Mouse (Mus musculus) liver, adult 2 months (tissue): ENCODE results near the gene Ddx5. TPM values are rescaled to one million over a fixed set of nuclear protein-coding genes. Genes with fewer than 3 reads are reported as not detected.

Experiments
- DNase-seq: peaks from one replicate; pipeline ENCODE4 v3.0.0-alpha.2; 2011; ENCODE audit warnings: low read depth, low spot score; ENCODE audit errors: extremely low read depth
- H3K27ac ChIP-seq: fragments of 200-500 bp; replicated peaks from 2 replicates; pipeline ENCODE4 v1.5.1; 2012; ENCODE audit warnings: low read depth, mild to moderate bottlenecking, control low read depth, inconsistent platforms, low read length; ENCODE audit not compliant: insufficient read depth
- H3K27me3 ChIP-seq: fragments of 200-500 bp; 2 replicates; pipeline ENCODE4 v1.6.1; 2012; ENCODE audit warnings: mild to moderate bottlenecking, moderate library complexity, low read length, inconsistent platforms; ENCODE audit not compliant: control insufficient read depth, insufficient read depth
- H3K36me3 ChIP-seq: fragments of 200-500 bp; 2 replicates; pipeline ENCODE4 v1.6.1; 2012; ENCODE audit warnings: low read length, inconsistent platforms; ENCODE audit not compliant: control insufficient read depth, insufficient read depth
- H3K4me1 ChIP-seq: fragments of 200-500 bp; 2 replicates; pipeline ENCODE4 v1.6.1; 2011; ENCODE audit warnings: low read length; ENCODE audit not compliant: control insufficient read depth, insufficient read depth
- H3K4me3 ChIP-seq: fragments of 200-500 bp; 2 replicates; pipeline ENCODE4 v1.5.1; 2011; ENCODE audit warnings: low read depth, mild to moderate bottlenecking, control low read depth, low read length, moderate library complexity; ENCODE audit not compliant: insufficient read depth
- H3K79me2 ChIP-seq: fragments of 200-500 bp; 2 replicates; pipeline ENCODE4 v1.6.1; 2012; ENCODE audit warnings: inconsistent platforms, mild to moderate bottlenecking, low read length, moderate library complexity; ENCODE audit not compliant: control insufficient read depth, insufficient read depth
- H3K9ac ChIP-seq: fragments of 200-500 bp; 2 replicates; pipeline ENCODE4 v1.6.1; 2012; ENCODE audit warnings: low read depth, mild to moderate bottlenecking, control low read depth, inconsistent platforms, low read length
- CTCF ChIP-seq: fragments of 200-500 bp; IDR thresholded peaks from 2 replicates; pipeline ENCODE4 v1.5.1; 2011; ENCODE audit warnings: low read depth, low read length, control low read depth
- POLR2A ChIP-seq: fragments of 200-500 bp; IDR thresholded peaks from 2 replicates; pipeline ENCODE4 v1.6.1; 2011; ENCODE audit warnings: low read length, control low read depth; ENCODE audit not compliant: insufficient read depth; ENCODE audit errors: extremely low read depth
- WGBS: fragments of 180-500 bp; shearing (Covaris S2); methylation state at CpG from one replicate; pipeline ENCODE4 v1.1.7; 2018; 5-methylcytosine and 5-hydroxymethylcytosine counted together
- polyA plus RNA-seq: library from polyadenylated mRNA; depleted of rRNA; stranded (reverse); fragments of >200 nt; gene quantifications from 2 replicates; pipeline ENCODE4 v1.2.3, GENCODE M21; 2012; rRNA removed
- total RNA-seq: library from RNA; depleted of rRNA; stranded (reverse); fragments of >200 nt; gene quantifications from 2 replicates; pipeline ENCODE4 v1.2.3, GENCODE M21; 2014; rRNA removed

Gene Ddx5
- total RNA-seq (218 and 224 TPM in 2 replicates), polyA plus RNA-seq (273 and 389 TPM in 2 replicates)

DNA sequence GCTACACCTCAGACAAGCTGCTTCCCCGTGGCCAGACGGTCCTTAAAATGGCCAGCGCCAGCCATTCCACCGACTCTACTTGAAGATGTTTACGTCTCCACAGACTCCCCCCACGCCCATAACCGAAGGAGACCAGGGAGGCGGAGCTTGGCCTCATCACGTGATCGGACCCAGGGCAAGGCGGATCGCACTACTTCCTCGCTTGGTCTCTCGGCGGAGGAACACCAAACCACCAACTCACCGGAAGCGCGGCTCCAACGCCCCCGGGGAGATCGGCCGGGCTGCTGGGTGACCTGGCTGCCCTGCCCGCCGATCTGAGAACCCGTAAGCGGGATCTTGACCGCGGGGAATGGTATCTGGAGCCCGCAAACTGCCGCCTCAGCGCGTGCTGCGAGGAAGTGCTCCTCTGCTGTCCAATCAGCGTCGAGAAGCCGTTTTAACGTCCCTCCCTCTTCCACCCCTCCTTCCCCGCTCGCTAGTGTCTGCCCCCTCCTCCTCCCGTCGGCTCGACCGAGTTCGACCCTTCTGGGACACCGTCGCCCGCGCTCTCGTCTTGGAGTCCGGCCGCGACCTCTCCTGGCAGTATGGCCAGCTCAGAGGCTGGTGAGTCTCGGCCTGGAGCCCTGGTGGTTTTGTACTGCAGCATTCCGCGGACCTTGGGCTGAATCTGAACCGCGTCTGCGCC is at the start of gene Ddx5, which contains the start of gene Cep95:
Gene Ddx5, minus strand, starts transcription at position 411 of the 685 bp plus-strand sequence.
Gene Cep95, plus strand, starts transcription at position 478 of the 685 bp plus-strand sequence.
- peak within 1 kb of the TSS; percentile 98 for H3K27ac ChIP-seq
- under 1% methylated on average over 58 of the region's 58 CpGs for WGBS
- H3K4me1 ChIP-seq, result peaks cover 1% of the 10 kb centered on the region; the same call in 1 of the 2 replicates
- H3K4me3 ChIP-seq, result peak within 1 kb of the TSS; percentile 96
- H3K27me3 ChIP-seq, result no peaks in the 10 kb centered on the region
- peak; percentile 96 for DNase-seq
- peaks cover 6% of the 10 kb centered on the region; the same call in 1 of the 2 replicates for H3K79me2 ChIP-seq
- H3K9ac ChIP-seq, result peak within 1 kb of the TSS; percentile 98
- TF ChIP-seq CTCF, result peak; percentile 16; the same call in 1 of the 2 replicates
- peak; percentile 60; the same call in 1 of the 2 replicates for TF ChIP-seq POLR2A
- H3K36me3 ChIP-seq, result peaks cover 34% of the 10 kb centered on the region

DNA sequence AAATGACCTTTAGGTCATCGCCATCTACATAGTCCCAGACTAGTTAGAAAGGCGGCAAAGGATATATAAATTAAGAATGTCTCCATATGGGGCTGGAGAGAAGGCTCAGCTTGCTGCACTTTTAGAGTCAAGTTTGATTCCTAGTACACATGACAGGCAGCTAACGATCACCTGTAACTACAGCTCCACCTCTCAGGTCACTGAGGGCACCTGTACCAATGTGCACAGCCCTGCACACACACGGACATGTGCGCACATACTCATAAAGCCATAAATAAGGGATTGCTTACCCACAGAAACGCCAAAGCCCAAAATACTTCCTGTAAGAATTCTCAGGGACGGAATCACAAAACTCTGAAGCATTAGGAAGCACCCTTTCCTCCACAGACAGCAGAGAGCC is 39.1 kb upstream of the Ddx5 start:
- Histone ChIP-seq H3K27me3 (no peaks in the 10 kb centered on the region), H3K36me3 (peaks cover 65% of the 10 kb centered on the region), H3K9ac (no peak overlapping the region), H3K4me3 (no peak overlapping the region), H3K4me1 (no peaks in the 10 kb centered on the region), H3K79me2 (no peaks in the 10 kb centered on the region), H3K27ac (no peak overlapping the region)
- TF ChIP-seq CTCF (no peak), POLR2A (no peak)
- 92% methylated on average over 7 of the region's 7 CpGs for WGBS
- DNase-seq, result no peak

DNA sequence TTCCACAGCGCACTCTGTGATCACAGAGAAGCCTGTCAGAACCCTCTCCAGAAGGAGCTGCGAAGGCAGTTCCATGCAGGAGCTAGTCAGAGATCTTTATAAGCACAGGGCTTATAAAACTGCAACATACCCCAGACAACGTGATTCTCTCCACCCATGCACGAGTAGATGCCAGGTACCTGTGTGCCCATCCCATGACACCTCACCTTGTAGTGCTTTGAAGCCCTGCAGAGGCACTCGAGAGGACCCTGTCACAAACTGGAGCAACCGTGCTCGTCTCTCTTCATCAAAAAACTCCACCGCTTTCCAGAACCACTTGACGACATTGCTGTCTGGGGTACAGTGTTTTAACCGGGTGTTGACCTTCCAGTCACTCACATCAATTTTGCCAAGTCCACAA is 35.4 kb upstream of the Ddx5 start:
- no peaks in the 10 kb centered on the region for H3K27me3 ChIP-seq
- no peak overlapping the region for H3K27ac ChIP-seq
- TF ChIP-seq CTCF, result no peak
- TF ChIP-seq POLR2A, result no peak
- 74% methylated on average over 10 of the region's 10 CpGs for WGBS
- H3K4me1 ChIP-seq, result 0 out of 2 replicates have a peak, but pooled peaks cover under 1% of the 10 kb centered on the region
- peaks cover 54% of the 10 kb centered on the region for H3K36me3 ChIP-seq
- DNase-seq, result no peak
- no peak overlapping the region for H3K4me3 ChIP-seq
- H3K9ac ChIP-seq, result no peak overlapping the region
- H3K79me2 ChIP-seq, result no peaks in the 10 kb centered on the region

DNA sequence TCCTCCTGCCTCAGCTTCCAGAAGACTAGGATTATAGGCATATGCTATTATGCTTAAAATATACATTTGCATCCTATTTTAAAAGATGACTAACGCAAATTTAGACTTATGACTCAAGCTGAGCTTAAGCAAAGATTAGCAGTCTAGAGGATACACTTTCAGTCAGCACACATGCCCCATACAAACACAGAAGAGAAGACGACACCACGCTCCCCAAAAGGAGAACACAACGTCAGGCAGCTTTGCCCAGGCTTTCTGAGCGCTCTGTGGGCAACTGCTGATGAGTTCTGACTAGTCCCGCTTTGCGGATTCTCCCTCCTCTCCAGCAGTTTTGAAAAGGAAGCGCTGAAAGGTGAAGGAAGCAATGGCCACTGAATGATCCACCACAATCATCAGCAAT is 34.8 kb upstream of the Ddx5 start:
- H3K27me3 ChIP-seq, result no peaks in the 10 kb centered on the region
- peaks cover 50% of the 10 kb centered on the region for H3K36me3 ChIP-seq
- H3K79me2 ChIP-seq, result no peaks in the 10 kb centered on the region
- H3K4me3 ChIP-seq, result no peak overlapping the region
- no peak for TF ChIP-seq CTCF
- no peak for DNase-seq
- H3K4me1 ChIP-seq, result peaks cover 5% of the 10 kb centered on the region; the same call in 1 of the 2 replicates
- no peak overlapping the region for H3K27ac ChIP-seq
- H3K9ac ChIP-seq, result no peak overlapping the region
- WGBS, result 97% methylated on average over 8 of the region's 8 CpGs

DNA sequence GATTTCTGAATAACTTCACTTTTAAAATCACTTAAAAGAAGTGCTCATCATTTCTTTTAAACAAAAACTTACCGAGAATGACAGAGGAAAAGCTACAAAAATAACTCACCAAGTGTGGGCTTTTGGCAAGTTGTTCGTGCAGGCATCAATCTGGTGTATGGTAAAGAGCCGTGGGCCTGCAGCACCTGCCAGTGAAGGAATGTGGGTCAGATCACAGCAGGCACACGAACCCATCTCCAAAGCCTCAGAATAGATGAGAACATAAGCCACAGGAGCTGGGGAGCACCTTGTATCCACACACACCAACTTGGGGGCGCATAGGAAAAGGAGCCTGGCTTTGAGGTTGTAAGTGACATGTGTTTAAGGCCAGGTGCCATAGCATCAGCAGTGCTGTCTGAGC is 33.9 kb upstream of the Ddx5 start:
- no peak for DNase-seq
- peaks cover 49% of the 10 kb centered on the region for H3K36me3 ChIP-seq
- WGBS, result 89% methylated on average over 5 of the region's 5 CpGs
- no peak overlapping the region for H3K9ac ChIP-seq
- H3K4me3 ChIP-seq, result no peak overlapping the region
- H3K4me1 ChIP-seq, result peaks cover 5% of the 10 kb centered on the region; the same call in 1 of the 2 replicates
- no peaks in the 10 kb centered on the region for H3K79me2 ChIP-seq
- no peaks in the 10 kb centered on the region for H3K27me3 ChIP-seq
- TF ChIP-seq CTCF, result no peak
- no peak for TF ChIP-seq POLR2A
- no peak overlapping the region for H3K27ac ChIP-seq

DNA sequence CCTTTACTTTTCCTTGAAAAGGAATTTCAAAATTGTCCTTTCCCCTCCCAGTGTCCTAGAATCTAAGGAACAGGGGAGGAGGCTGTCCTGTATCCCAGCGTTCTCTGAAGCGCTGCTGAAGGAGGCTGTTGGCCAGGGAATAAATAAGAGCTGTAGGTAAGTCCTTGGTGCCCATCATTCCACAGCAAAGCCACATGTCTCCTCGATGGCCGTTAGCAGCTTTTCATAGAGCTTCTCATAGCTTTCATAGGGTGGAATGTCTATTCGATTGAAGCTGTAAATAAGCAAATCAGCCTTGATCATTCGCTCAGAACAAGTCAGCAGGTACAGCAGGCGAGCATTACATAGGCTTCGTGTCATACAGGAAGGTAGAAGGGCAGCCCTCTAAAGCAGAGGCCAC is 33.5 kb upstream of the Ddx5 start:
- Histone ChIP-seq H3K4me3 (no peak overlapping the region), H3K36me3 (peaks cover 51% of the 10 kb centered on the region), H3K27ac (no peak overlapping the region), H3K9ac (no peak overlapping the region), H3K27me3 (no peaks in the 10 kb centered on the region), H3K4me1 (peaks cover 5% of the 10 kb centered on the region; the same call in 1 of the 2 replicates), H3K79me2 (no peaks in the 10 kb centered on the region)
- TF ChIP-seq POLR2A, result no peak
- TF ChIP-seq CTCF, result no peak
- 90% methylated on average over 8 of the region's 8 CpGs for WGBS
- no peak for DNase-seq
